Mouse (Mus musculus): ENCODE measurements at regions not wholly inside any gene's neighbourhood (a gene's known extent, or its start where the extent isn't known, plus 50 kb on each side); places are given as distances from the start of the nearest gene placed in this dataset.

GRCm38 (mm10) chr12:31157890-31158289 lies 82.7 kb upstream of the Gm6993 start:
- Histone ChIP-seq H3K9ac (no peak overlapping the region), H3K9me3 (ENCODE audit: low read depth, low read length) (no peaks in the 10 kb centered on the region), H3K27me3 (ENCODE audit: insufficient read depth, low read length) (no peaks in the 10 kb centered on the region), H3K27ac (ENCODE audit: low read depth) (no peak overlapping the region), H3K4me1 (ENCODE audit: insufficient read depth) (peaks cover 16% of the 10 kb centered on the region), H3K36me3 (ENCODE audit: insufficient read depth) (no peaks in the 10 kb centered on the region), H3K4me2 (no peak overlapping the region), H3K4me3 (ENCODE audit: low read depth, low read length) (no peak overlapping the region)
- no peak for TF ChIP-seq CTCF (IDR thresholded peaks at IDR 0.05; ENCODE audit: low read depth)
- WGBS = 75% methylated on average over 1 of the region's 1 CpGs
- ATAC-seq (ENCODE audit: insufficient read depth) (no peak), DNase-seq (peak; percentile 38)

GRCm38 (mm10) chr12:31158885-31159284 lies 81.7 kb upstream of the Gm6993 start:
- no peak overlapping the region for H3K4me2 ChIP-seq
- H3K4me1 ChIP-seq (ENCODE audit: insufficient read depth) = peaks cover 16% of the 10 kb centered on the region
- DNase-seq = no peak
- no peak overlapping the region for H3K9ac ChIP-seq
- H3K9me3 ChIP-seq (ENCODE audit: low read depth, low read length) = no peaks in the 10 kb centered on the region
- H3K27ac ChIP-seq (ENCODE audit: low read depth) = no peak overlapping the region
- H3K36me3 ChIP-seq (ENCODE audit: insufficient read depth) = no peaks in the 10 kb centered on the region
- no peaks in the 10 kb centered on the region for H3K27me3 ChIP-seq (ENCODE audit: insufficient read depth, low read length)
- WGBS = 77% methylated on average over 4 of the region's 4 CpGs
- H3K4me3 ChIP-seq (ENCODE audit: low read depth, low read length) = no peak overlapping the region
- no peak for ATAC-seq (ENCODE audit: insufficient read depth)
- TF ChIP-seq CTCF (IDR thresholded peaks at IDR 0.05; ENCODE audit: low read depth) = no peak

GRCm38 (mm10) chr12:31159378-31159777 lies 81.2 kb upstream of the Gm6993 start:
- Histone ChIP-seq H3K4me3 (ENCODE audit: low read depth, low read length) (no peak overlapping the region), H3K9me3 (ENCODE audit: low read depth, low read length) (no peaks in the 10 kb centered on the region), H3K27me3 (ENCODE audit: insufficient read depth, low read length) (no peaks in the 10 kb centered on the region), H3K4me1 (ENCODE audit: insufficient read depth) (peaks cover 16% of the 10 kb centered on the region), H3K27ac (ENCODE audit: low read depth) (no peak overlapping the region), H3K36me3 (ENCODE audit: insufficient read depth) (no peaks in the 10 kb centered on the region), H3K9ac (no peak overlapping the region), H3K4me2 (no peak overlapping the region)
- WGBS = 53% methylated on average over 7 of the region's 7 CpGs
- DNase-seq = no peak
- no peak for ATAC-seq (ENCODE audit: insufficient read depth)
- no peak for TF ChIP-seq CTCF (IDR thresholded peaks at IDR 0.05; ENCODE audit: low read depth)

- DNase-seq (peak; percentile 89), ATAC-seq (ENCODE audit: insufficient read depth) (peak; percentile 26; the same call in 1 of the 2 replicates)
- TF ChIP-seq CTCF (IDR thresholded peaks at IDR 0.05; ENCODE audit: low read depth) = peak; percentile 80
- Histone ChIP-seq H3K4me3 (ENCODE audit: low read depth, low read length) (no peak overlapping the region), H3K27ac (ENCODE audit: low read depth) (peak overlapping the region; percentile 30; the same call in 1 of the 2 replicates), H3K4me1 (ENCODE audit: insufficient read depth) (peaks cover 10% of the 10 kb centered on the region), H3K36me3 (ENCODE audit: insufficient read depth) (no peaks in the 10 kb centered on the region), H3K27me3 (ENCODE audit: insufficient read depth, low read length) (no peaks in the 10 kb centered on the region), H3K9me3 (ENCODE audit: low read depth, low read length) (no peaks in the 10 kb centered on the region), H3K9ac (no peak overlapping the region), H3K4me2 (no peak overlapping the region)
- WGBS = 37% methylated on average over 4 of the region's 4 CpGs
Measured at GRCm38 (mm10) chr12:31168221-31168890, 72.2 kb upstream of the Gm6993 start.

- H3K4me2 ChIP-seq = no peak overlapping the region
- no peak overlapping the region for H3K9ac ChIP-seq
- 67% methylated on average over 6 of the region's 6 CpGs for WGBS
- no peak for TF ChIP-seq CTCF (IDR thresholded peaks at IDR 0.05; ENCODE audit: low read depth)
- no peak for DNase-seq
- no peaks in the 10 kb centered on the region for H3K27me3 ChIP-seq (ENCODE audit: insufficient read depth, low read length)
- peaks cover 10% of the 10 kb centered on the region for H3K4me1 ChIP-seq (ENCODE audit: insufficient read depth)
- no peak for ATAC-seq (ENCODE audit: insufficient read depth)
- no peak overlapping the region for H3K27ac ChIP-seq (ENCODE audit: low read depth)
- no peaks in the 10 kb centered on the region for H3K9me3 ChIP-seq (ENCODE audit: low read depth, low read length)
- H3K4me3 ChIP-seq (ENCODE audit: low read depth, low read length) = no peak overlapping the region
- no peaks in the 10 kb centered on the region for H3K36me3 ChIP-seq (ENCODE audit: insufficient read depth)
Measured at GRCm38 (mm10) chr12:31170111-31170510, 70.5 kb upstream of the Gm6993 start.

GRCm38 (mm10) chr12:31170546-31171160 lies 69.9 kb upstream of the Gm6993 start:
- Histone ChIP-seq H3K9ac (no peak overlapping the region), H3K4me1 (ENCODE audit: insufficient read depth) (peaks cover 10% of the 10 kb centered on the region), H3K36me3 (ENCODE audit: insufficient read depth) (no peaks in the 10 kb centered on the region), H3K27ac (ENCODE audit: low read depth) (peak overlapping the region; percentile 48), H3K4me3 (ENCODE audit: low read depth, low read length) (no peak overlapping the region), H3K9me3 (ENCODE audit: low read depth, low read length) (no peaks in the 10 kb centered on the region), H3K27me3 (ENCODE audit: insufficient read depth, low read length) (no peaks in the 10 kb centered on the region), H3K4me2 (no peak overlapping the region)
- WGBS = 57% methylated on average over 10 of the region's 10 CpGs
- peak; percentile 85 for ATAC-seq (ENCODE audit: insufficient read depth)
- peak; percentile 85 for DNase-seq
- peak; percentile 17; the same call in 1 of the 2 replicates for TF ChIP-seq CTCF (IDR thresholded peaks at IDR 0.05; ENCODE audit: low read depth)

GRCm38 (mm10) chr12:31171992-31172391 lies 68.6 kb upstream of the Gm6993 start:
- DNase-seq (peak; percentile 71), ATAC-seq (ENCODE audit: insufficient read depth) (no peak)
- H3K27ac ChIP-seq (ENCODE audit: low read depth) = 0 out of 2 replicates have a peak overlapping the region, but pooled peaks have one; percentile 25

More at GRCm38 (mm10) chr12:31171992-31172391, 68.6 kb upstream of the Gm6993 start:
- H3K4me2 ChIP-seq = no peak overlapping the region
- H3K36me3 ChIP-seq (ENCODE audit: insufficient read depth) = no peaks in the 10 kb centered on the region
- H3K4me3 ChIP-seq (ENCODE audit: low read depth, low read length) = no peak overlapping the region
- WGBS = 37% methylated on average over 4 of the region's 4 CpGs
- peaks cover 10% of the 10 kb centered on the region for H3K4me1 ChIP-seq (ENCODE audit: insufficient read depth)
- H3K9ac ChIP-seq = no peak overlapping the region
- no peaks in the 10 kb centered on the region for H3K9me3 ChIP-seq (ENCODE audit: low read depth, low read length)
- H3K27me3 ChIP-seq (ENCODE audit: insufficient read depth, low read length) = no peaks in the 10 kb centered on the region
- no peak for TF ChIP-seq CTCF (IDR thresholded peaks at IDR 0.05; ENCODE audit: low read depth)
